Mouse (Mus musculus) ES-Bruce4 (cell line): ENCODE data around the gene Spib.

Experiments
- CTCF ChIP-seq: IDR thresholded peaks from one replicate; pipeline ENCODE4 v1.8.1; 2011; ENCODE audit warnings: low read depth, low read length
- POLR2A ChIP-seq: IDR thresholded peaks from one replicate; pipeline ENCODE4 v1.8.1; 2011; ENCODE audit warnings: low read length; ENCODE audit not compliant: insufficient read depth

GRCm38 (mm10) chr7:44557629-44558028 is 25.8 kb upstream of the Spib start:
- no peak for TF ChIP-seq POLR2A
- no peak for TF ChIP-seq CTCF
